Mouse (Mus musculus): ENCODE results near the gene Fam184a.

The Fam184a gene

DNA sequence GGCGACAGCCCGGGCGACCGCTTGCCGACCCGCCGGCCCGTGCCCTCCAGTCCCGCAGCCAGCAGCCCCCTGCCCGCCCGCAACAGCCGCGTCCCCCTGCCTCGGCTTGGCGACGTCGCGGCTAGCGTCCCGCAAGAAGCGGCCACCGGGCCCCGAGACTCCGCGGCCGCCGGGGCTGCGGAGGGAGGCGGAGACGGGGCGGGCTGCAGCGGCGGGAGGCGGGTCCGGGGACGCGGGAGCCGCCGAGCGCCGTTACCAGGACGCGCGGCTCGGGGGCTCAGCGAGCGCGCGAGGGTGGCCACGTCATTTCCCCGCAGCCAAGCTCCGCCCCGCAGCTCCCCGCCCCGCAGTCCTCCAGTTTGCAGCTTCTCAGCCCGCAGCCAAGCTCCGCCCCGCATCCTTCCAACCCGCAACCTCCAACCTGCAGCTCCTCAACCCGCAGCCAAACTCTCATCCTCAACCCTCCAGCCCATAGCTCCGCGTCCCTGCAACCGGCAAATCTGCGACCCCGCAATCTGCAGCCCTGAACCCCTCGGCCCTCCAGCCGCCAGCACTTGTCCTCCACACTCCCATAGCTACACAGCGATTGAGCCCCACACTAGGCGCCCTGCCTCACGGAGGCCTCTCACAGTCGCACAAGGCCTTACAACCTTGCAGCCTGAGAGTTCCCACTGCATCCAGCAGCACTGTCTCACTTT is at the start of gene Fam184a:
Gene Fam184a, minus strand, starts transcription at position 169 of the 698 bp plus-strand sequence.
- peak; percentile 83 for DNase-seq

- DNase-seq = no peak
Observed at GRCm38 (mm10) chr10:53796258-53796581, 45.3 kb upstream of the Fam184a start.

- peak; percentile 29 for DNase-seq
Observed at GRCm38 (mm10) chr10:53795567-53796257, 44.8 kb upstream of the Fam184a start.

DNA sequence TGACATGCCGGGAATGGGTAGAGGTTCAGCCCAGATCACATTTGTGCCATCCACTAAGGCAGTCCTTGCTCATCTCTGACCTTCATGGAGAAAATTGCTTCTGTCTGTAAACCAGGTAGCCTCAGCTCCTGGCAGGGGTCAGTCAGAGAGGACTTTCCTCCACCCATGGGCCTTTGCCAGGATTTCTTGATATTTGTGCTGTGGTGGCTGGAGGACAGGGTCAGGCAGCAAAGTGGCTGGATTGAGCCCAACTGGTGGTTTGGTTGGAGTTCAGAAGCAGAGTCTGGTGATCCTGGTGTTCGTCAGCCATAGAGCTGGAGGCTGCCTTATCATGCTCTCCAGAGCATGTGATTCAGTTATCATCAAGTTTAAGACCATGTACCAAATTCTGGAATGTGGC is 40.4 kb upstream of the Fam184a start:
- DNase-seq = no peak

DNA sequence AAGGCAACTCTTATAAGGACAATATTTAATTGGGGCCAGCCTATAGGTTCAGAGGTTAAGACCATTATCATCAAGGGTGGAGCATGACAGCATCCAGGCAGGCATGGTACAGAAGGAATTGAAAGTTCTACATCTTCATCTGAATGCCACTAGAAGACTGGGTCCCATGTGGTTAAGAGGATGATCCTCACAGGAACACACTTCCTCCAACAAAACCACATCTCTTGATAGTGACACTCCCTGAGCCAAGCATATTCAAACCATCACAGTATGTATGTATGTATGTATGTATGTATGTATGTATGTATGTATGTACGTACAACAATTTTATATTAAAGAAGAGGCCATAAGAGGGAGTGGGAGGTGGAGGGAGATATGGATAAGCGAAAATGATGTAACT is 25.7 kb upstream of the Fam184a start:
- no peak for DNase-seq

DNA sequence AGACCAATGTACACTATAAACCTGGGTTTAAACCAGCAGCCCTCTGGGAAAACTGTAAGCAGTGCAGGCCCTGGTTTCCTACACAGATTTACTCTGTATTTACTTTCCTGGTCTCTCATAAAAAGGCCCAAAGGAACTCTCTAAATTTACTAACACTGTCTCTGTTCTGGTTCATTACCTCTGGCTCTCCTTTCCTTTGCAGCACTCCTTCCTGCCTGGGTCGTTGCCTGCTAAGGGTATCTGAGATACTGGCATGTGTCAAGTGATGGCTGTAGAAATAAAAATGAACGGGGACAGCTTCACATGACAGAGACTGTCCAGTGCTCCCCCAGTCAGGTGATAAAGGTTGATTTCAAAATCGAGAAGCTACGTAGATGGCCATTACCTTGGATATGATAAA is 21.8 kb upstream of the Fam184a start:
- no peak for DNase-seq

GRCm38 (mm10) chr10:53771480-53771879 is 20.6 kb upstream of the Fam184a start:
- DNase-seq = no peak

DNA sequence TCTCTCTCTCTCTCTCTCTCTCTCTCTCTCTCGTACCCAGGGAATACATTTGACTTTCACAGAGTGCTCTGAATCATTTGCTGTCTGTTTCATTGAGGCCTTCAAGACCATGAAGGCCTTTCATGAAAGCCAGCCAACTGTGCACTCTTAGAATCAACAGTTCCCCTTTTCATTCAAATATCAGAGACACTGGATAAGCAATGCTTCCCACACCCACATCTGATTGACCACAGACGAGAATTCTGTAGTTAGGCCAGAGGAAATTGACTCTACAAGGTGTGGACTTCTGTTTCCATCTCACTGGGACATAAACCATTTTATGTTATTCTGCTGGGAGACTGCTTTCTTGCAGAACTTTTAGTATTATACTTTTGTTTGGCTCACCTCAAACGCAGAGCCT is 17.8 kb upstream of the Fam184a start:
- no peak for DNase-seq

- no peak for DNase-seq
Observed at GRCm38 (mm10) chr10:53765471-53765870, 14.5 kb upstream of the Fam184a start.

- DNase-seq = no peak
Observed at GRCm38 (mm10) chr10:53752723-53753122, 1.8 kb upstream of the Fam184a start.

DNA sequence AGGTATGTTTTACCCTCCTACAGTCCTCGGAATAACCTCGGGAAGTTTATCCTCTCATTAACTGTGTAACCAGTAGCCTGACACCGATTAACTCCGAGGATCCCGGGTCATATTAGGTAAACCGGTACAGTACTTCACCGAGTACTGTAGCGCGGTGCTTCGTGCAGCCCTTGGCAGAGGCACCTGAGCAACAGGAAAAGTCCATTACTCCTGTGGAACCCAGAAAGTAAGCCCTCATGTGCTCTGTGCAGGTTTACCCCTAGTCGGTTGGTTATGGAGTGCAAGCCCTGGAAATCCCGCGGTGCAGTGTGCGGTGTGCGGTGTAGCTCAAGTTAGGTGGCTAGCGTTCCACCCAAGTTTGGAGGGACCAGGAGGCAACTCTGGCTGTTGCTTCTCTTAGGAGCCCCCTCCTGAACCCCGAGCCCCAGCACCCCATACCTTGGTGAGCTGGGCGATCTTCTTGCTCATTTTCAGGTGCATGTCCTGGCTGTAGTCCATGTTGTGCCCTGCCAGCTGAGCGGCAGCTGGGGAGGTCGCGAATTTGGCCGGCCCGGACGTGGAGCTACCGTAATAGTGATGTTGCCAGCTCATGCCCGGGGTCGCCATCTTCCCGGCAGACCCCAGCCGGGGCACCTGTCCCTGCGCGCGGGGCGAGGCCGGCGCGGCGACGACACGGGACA is 508 bp downstream of the Fam184a start:
- no peak for DNase-seq

DNA sequence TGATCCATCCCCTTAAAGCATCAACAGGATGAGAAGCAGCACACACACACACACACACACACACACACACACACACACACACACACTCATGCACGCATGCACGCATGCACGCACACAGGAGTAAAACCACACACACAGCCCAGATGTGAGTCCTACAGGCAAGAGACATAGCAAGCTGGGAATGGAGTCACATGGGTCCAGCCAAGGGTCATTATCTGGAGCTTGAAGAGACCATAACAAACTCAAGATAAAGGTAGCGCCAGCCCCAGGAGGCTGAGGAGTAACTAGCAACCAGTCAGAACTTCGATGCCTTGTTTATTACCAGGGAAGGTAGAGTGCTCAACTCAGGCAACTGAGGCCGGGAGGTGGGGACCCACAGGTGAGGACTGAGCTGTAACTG is 4.9 kb downstream of the Fam184a start:
- no peak for DNase-seq

- DNase-seq = no peak
Observed at GRCm38 (mm10) chr10:53742961-53743360, 8.0 kb downstream of the Fam184a start.

DNA sequence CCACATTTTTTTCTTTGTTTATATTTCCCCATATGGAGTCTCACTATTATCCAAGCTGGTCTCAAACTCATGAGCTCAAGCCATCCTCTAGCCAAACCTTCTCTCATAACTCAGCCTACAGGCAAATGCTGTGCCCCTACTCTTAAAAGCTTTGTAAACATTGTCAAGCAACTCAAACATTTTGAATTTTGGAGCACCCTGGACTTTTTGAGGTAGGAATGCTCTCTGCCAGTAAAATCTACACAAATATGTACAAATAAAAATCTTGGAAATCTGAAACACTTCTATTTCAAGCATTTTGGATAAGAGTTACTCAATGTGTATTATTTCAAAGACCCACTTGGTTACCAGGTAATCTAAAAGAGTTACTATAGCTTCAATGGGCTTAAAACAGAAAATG is 10.9 kb downstream of the Fam184a start:
- no peak for DNase-seq

GRCm38 (mm10) chr10:53738842-53739241 is 12.1 kb downstream of the Fam184a start:
- DNase-seq = no peak

DNA sequence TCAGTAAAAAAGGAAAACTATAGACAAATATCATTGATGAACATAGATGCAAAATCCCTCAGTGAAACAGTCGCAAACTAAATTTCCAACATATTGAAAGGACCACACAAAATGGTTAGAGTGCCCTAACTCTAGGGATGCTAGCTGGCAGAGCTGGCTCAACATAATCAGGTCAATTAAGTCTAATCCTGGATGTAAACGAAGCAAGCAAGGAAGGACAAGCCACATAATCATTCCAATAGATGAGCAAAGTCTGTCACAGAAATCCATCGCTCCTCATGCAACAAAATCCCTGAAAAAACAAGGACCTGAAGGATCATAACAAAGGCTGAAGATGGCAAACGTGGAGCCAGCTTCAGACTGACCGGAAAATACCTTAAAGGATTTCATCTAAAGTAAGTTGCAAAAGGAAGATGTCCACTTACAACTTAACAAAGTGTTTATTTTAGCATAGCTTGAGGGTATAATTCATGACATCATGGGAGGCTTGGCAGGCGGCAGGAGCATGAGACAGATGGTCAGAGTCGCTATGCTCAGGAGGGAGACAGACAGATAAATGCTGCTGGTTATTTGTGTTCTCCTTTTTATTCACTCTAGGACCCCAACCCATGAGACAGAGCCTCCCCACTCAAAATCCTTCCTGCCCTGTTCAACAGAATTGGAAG is 15.6 kb downstream of the Fam184a start:
- no peak for DNase-seq

DNA sequence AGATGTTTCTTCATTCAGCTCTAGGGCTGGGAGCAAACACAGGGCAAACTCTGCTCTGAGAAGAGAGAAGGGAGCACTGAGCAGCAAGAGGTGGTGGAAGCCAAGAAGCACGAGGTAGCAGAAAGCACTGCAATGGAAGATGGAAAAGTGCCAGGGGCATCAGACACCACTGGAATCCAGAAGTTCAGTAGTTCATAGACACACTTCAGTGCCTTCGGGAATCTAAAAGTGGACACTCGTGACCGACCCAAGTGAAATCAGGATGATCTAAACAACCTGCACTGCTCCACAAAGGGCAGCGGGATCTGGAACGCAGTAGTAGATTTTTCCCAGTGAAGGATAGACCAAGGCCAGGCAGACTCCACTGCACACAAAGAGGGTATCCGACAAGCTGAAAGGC is 18.6 kb downstream of the Fam184a start:
- no peak for DNase-seq

GRCm38 (mm10) chr10:53728883-53729282 is 22.0 kb downstream of the Fam184a start:
- DNase-seq = no peak

- DNase-seq = no peak
Observed at GRCm38 (mm10) chr10:53725301-53725700, 25.6 kb downstream of the Fam184a start.

- DNase-seq = no peak
Observed at GRCm38 (mm10) chr10:53704516-53704915, 46.4 kb downstream of the Fam184a start.

DNA sequence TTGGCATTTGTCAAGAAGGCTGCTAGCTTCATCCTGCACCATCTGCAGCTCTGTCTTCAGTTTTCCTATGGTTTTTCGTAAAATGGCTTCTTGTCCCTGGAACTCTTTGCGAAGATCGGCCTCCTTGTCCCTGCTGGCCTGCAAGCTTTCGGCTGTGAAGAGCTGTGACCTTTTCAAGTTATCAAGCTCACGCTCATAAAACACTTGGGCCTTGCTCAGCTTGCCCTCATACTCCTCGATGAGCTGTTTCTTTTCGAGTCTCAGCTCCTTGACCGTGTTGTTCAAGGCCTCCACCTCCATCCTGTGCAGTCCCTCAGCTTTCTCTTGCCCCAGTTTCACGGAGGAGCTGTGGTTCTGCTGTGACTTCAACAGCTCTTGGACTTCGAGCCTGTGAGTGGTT is 52.4 kb downstream of the Fam184a start:
- DNase-seq = no peak

GRCm38 (mm10) chr10:53694757-53695156 is 56.2 kb downstream of the Fam184a start:
- DNase-seq = no peak

DNA sequence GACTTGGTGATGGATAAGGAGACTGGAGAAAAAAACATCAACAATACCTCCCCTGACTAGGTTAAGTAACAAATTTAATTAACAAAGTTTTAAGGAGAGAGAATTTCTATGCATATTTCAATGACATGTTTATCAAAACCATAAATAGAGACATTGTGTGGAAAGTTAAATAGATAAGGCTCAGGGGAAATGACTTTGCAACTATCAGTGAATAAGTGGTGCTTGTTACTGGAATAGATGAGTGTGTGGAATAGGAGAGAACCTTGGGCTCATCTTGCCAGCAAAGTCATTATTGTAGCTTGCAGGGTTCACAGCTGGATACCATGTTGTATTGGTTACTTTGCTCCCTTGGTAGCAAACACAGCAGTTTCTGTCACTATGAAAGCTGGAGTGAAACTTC is 59.7 kb downstream of the Fam184a start:
- no peak for DNase-seq

All from right cerebral cortex, postnatal 4 days (tissue).